20 mouse cellular contexts compared by ENCODE assay signal in genomic region chr6:50244967-50245366, GRCm38 (mm10). TPM values are rescaled to one million over a fixed set of nuclear protein-coding genes. Genes with fewer than 3 reads are reported as not detected.
A peak's percentile ranks its signal among the peaks of the same experiment; 100 is the strongest.
DNase-seq lines count a peak whose midpoint lies in the region; ATAC-seq lines count a peak whose summit lies in the region.
"Had no signal": no experiment of that assay in that cellular context is flagged by ENCODE, and none has a peak within 500 bp of the region (broad histone marks: within the 10 kb centered on the region; RNA-seq: fewer than 3 reads in every experiment).

No protein-coding gene starts in this region.

- intact Hi-C loops in heart, postnatal 10 days (cut with DNase I), result no loop called here
- intact Hi-C loops in left cerebral cortex, postnatal 25 days (cut with DNase I), result no loop called here

- DNase-seq in heart, adult 11 months, result peak; percentile 68
- no peak for DNase-seq in heart, postnatal 10 days
- DNase-seq in 416B (ENCODE audit: low read depth), result peak; percentile 70
- DNase-seq in left cerebral cortex, postnatal 25 days (ENCODE audit: low spot score in 2 of 2), result no peak
- DNase-seq in kidney, postnatal 25 days, result no peak
- DNase-seq: adrenal gland, postnatal 25 days; cerebellum, adult 18-20 months; cerebellum, postnatal 36 days; gastrocnemius, postnatal 14 days; heart, adult 2 months; heart, postnatal 36 days; kidney, adult 8-10 months; kidney, postnatal 10 days; lung, embryonic 14.5 days; lung, postnatal 4 days had no signal

- peak; percentile 80 for ATAC-seq in granulocyte monocyte progenitor cell, adult 5-6 weeks (replicated peaks; ENCODE audit: poor library complexity, severe bottlenecking)
- ATAC-seq in monocyte, adult 5-6 weeks (replicated peaks; ENCODE audit: insufficient number of reproducible peaks, low FRiP score, low TSS enrichment, poor library complexity, severe bottlenecking), result peak; percentile 55; the same call in 1 of the 2 replicates
- no peak for ATAC-seq in cerebellum, adult (ENCODE audit: insufficient number of reproducible peaks, low FRiP score, low TSS enrichment)
- ATAC-seq: forebrain, embryonic 16.5 days; liver, embryonic 12.5 days had no signal

RNA-seq across cellular contexts. Expression of gene Gsdme, which starts 18.7 kb away (rescaled TPM):
- under 1 TPM; 0.41 to 0.62 TPM for total RNA-seq in heart, postnatal 10 days (2021)
- 4.4 and 7.4 TPM in 2 replicates for total RNA-seq in granulocyte monocyte progenitor cell, adult 5-6 weeks (2014; fragmentation: Nextera tagmentation)
- total RNA-seq in granulocyte monocyte progenitor cell, adult 5-6 weeks (2017), result 6.4 and 11.0 TPM in 2 replicates
- 6.6 to 13.2 TPM (median 9.0 TPM) in 3 replicates for total RNA-seq in monocyte, adult 5-6 weeks (2017)
- 10 to 100 TPM; 10.7 to 11.1 TPM for total RNA-seq in left cerebral cortex, postnatal 25 days (2021)

Comparison
In these comparisons a context has a peak if more than half of its experiments do, and no peak if none do; other contexts are left out.
1. DNase-seq: peak in heart, adult 11 months (single experiment) and 416B (single experiment); none in heart, postnatal 10 days (0 of 2), left cerebral cortex, postnatal 25 days (0 of 2) and kidney, postnatal 25 days (0 of 2).